Mouse (Mus musculus): ENCODE measurements around the gene Cdk20. TPM values are rescaled to one million over a fixed set of nuclear protein-coding genes. Genes with fewer than 3 reads are reported as not detected.

The Cdk20 gene
- total RNA-seq, 1 experiment from 2014 or later = 4.6 TPM

Other genes with a start within 250 kb of the Cdk20 start
- 9.7 and 10.2 TPM in 2 replicates for gene Cdc14b, start 157.0 kb upstream of the Cdk20 start, total RNA-seq (2021)
- 47.8 and 54.8 TPM in 2 replicates for gene Aaed1, start 119.6 kb upstream of the Cdk20 start, total RNA-seq (2021)
- gene Ctsl, start 61.4 kb upstream of the Cdk20 start, total RNA-seq (2021) = 784 and 797 TPM in 2 replicates
- gene Fam240b, start 65.5 kb downstream of the Cdk20 start, total RNA-seq (2021) = not detected in 2 replicates